Mouse (Mus musculus) hindbrain, embryonic 13.5 days (tissue): ENCODE measurements at regions not wholly inside any gene's neighbourhood (a gene's known extent, or its start where the extent isn't known, plus 50 kb on each side); places are given as distances from the start of the nearest gene placed in this dataset.

Source experiments
- ATAC-seq: fragments of 200-750 bp; cut with Nextera tagmentation; 2 replicates; pipeline ENCODE4 v1.8.0; 2017; ENCODE audit warnings: moderate TSS enrichment; ENCODE audit not compliant: low FRiP score
- H3K27ac ChIP-seq: fragments of 300-500 bp; sonication (generic); 2 replicates; pipeline ENCODE4 v1.5.1; 2015; ENCODE audit warnings: inconsistent platforms, mild to moderate bottlenecking, moderate library complexity
- H3K27me3 ChIP-seq: fragments of 300-500 bp; sonication (generic); 2 replicates; pipeline ENCODE4 v1.6.1; 2015; ENCODE audit warnings: mild to moderate bottlenecking, inconsistent platforms
- H3K36me3 ChIP-seq: fragments of 300-500 bp; sonication (generic); 2 replicates; pipeline ENCODE4 v1.6.1; 2015; ENCODE audit warnings: mild to moderate bottlenecking, inconsistent platforms
- H3K4me1 ChIP-seq: fragments of 300-500 bp; sonication (generic); replicated peaks from 2 replicates; pipeline ENCODE4 v1.6.1; 2015; ENCODE audit warnings: inconsistent platforms
- H3K4me2 ChIP-seq: fragments of 300-500 bp; sonication (generic); 2 replicates; pipeline ENCODE4 v1.6.1; 2015; ENCODE audit warnings: inconsistent platforms, mild to moderate bottlenecking, moderate library complexity
- H3K4me3 ChIP-seq: fragments of 300-500 bp; sonication (generic); 2 replicates; pipeline ENCODE4 v1.5.1; 2015; ENCODE audit warnings: mild to moderate bottlenecking, inconsistent platforms
- H3K9ac ChIP-seq: fragments of 300-500 bp; sonication (generic); 2 replicates; pipeline ENCODE4 v1.6.1; 2015; ENCODE audit warnings: mild to moderate bottlenecking, inconsistent platforms
- H3K9me3 ChIP-seq: fragments of 300-500 bp; sonication (generic); 2 replicates; pipeline ENCODE4 v1.6.1; 2016; ENCODE audit warnings: inconsistent platforms
- WGBS: fragments of 180-500 bp; shearing (Covaris S2); methylation state at CpG from one replicate; pipeline ENCODE4 v1.1.7; 2015; 5-methylcytosine and 5-hydroxymethylcytosine counted together

GRCm38 (mm10) chr3:4544730-4545129, 1205.9 kb upstream of the Gm8797 start:
- Histone ChIP-seq H3K36me3 (no peaks in the 10 kb centered on the region), H3K27ac (no peak overlapping the region), H3K9me3 (no peaks in the 10 kb centered on the region), H3K4me1 (no peaks in the 10 kb centered on the region), H3K9ac (no peak overlapping the region), H3K4me3 (no peak overlapping the region), H3K27me3 (no peaks in the 10 kb centered on the region), H3K4me2 (no peak overlapping the region)
- 79% methylated on average over 5 of the region's 5 CpGs for WGBS
- ATAC-seq: no peak

GRCm38 (mm10) chr3:4546103-4546833, 1204.3 kb upstream of the Gm8797 start:
- no peak overlapping the region for H3K9ac ChIP-seq
- no peaks in the 10 kb centered on the region for H3K27me3 ChIP-seq
- 31% methylated on average over 3 of the region's 3 CpGs for WGBS
- H3K9me3 ChIP-seq: no peaks in the 10 kb centered on the region
- peak; percentile 68; the same call in 1 of the 2 replicates for ATAC-seq
- no peaks in the 10 kb centered on the region for H3K36me3 ChIP-seq
- H3K4me2 ChIP-seq: no peak overlapping the region
- H3K4me1 ChIP-seq: no peaks in the 10 kb centered on the region
- no peak overlapping the region for H3K4me3 ChIP-seq
- H3K27ac ChIP-seq: no peak overlapping the region

GRCm38 (mm10) chr3:4560664-4561063, 1189.9 kb upstream of the Gm8797 start:
- Histone ChIP-seq H3K9me3 (no peaks in the 10 kb centered on the region), H3K27ac (no peak overlapping the region), H3K4me2 (no peak overlapping the region), H3K27me3 (no peaks in the 10 kb centered on the region), H3K36me3 (no peaks in the 10 kb centered on the region), H3K9ac (no peak overlapping the region), H3K4me1 (no peaks in the 10 kb centered on the region), H3K4me3 (no peak overlapping the region)
- 85% methylated on average over 1 of the region's 1 CpGs for WGBS
- ATAC-seq: no peak

GRCm38 (mm10) chr3:4582500-4582899, 1168.1 kb upstream of the Gm8797 start:
- Histone ChIP-seq H3K27ac (no peak overlapping the region), H3K9ac (no peak overlapping the region), H3K4me2 (no peak overlapping the region), H3K4me3 (no peak overlapping the region), H3K27me3 (no peaks in the 10 kb centered on the region), H3K9me3 (no peaks in the 10 kb centered on the region), H3K36me3 (no peaks in the 10 kb centered on the region), H3K4me1 (no peaks in the 10 kb centered on the region)
- 65% methylated on average over 3 of the region's 3 CpGs for WGBS
- no peak for ATAC-seq

- Histone ChIP-seq H3K4me2 (no peak overlapping the region), H3K9ac (no peak overlapping the region), H3K27ac (no peak overlapping the region), H3K9me3 (no peaks in the 10 kb centered on the region), H3K27me3 (no peaks in the 10 kb centered on the region), H3K4me3 (no peak overlapping the region), H3K4me1 (no peaks in the 10 kb centered on the region), H3K36me3 (no peaks in the 10 kb centered on the region)
- ATAC-seq: no peak
Observed at GRCm38 (mm10) chr3:4593977-4594523, 1156.6 kb upstream of the Gm8797 start.

GRCm38 (mm10) chr3:4594541-4594940, 1156.1 kb upstream of the Gm8797 start:
- no peak overlapping the region for H3K9ac ChIP-seq
- H3K4me1 ChIP-seq: no peaks in the 10 kb centered on the region
- WGBS: 72% methylated on average over 4 of the region's 4 CpGs
- H3K4me2 ChIP-seq: no peak overlapping the region
- H3K36me3 ChIP-seq: no peaks in the 10 kb centered on the region
- H3K27me3 ChIP-seq: no peaks in the 10 kb centered on the region
- no peak overlapping the region for H3K27ac ChIP-seq
- ATAC-seq: no peak
- no peak overlapping the region for H3K4me3 ChIP-seq
- H3K9me3 ChIP-seq: no peaks in the 10 kb centered on the region
